22 mouse cellular contexts compared by ENCODE assay signal in genomic region chr5:121968999-121969398, GRCm38 (mm10).
DNase-seq lines count a peak whose midpoint lies in the region; ATAC-seq and TF ChIP-seq lines count a peak whose summit lies in the region.
"Had no signal": no experiment of that assay in that cellular context is flagged by ENCODE, and none has a peak within 500 bp of the region (broad histone marks: within the 10 kb centered on the region; RNA-seq: fewer than 3 reads in every experiment).

No protein-coding gene starts in this region.

- WGBS in forebrain, embryonic 13.5 days, result 51% methylated on average over 15 of the region's 15 CpGs
- WGBS in forebrain, embryonic 10.5 days, result 94% methylated on average over 15 of the region's 15 CpGs
- 54% methylated on average over 15 of the region's 15 CpGs for WGBS in lung, embryonic 14.5 days
- 41% methylated on average over 15 of the region's 15 CpGs for WGBS in hindbrain, postnatal 0 days

- TF ChIP-seq POLR2A in brain, embryonic 14.5 days (IDR thresholded peaks at IDR 0.05; ENCODE audit: borderline replicate concordance, extremely low read depth, insufficient read depth, insufficient read length, poor library complexity, severe bottlenecking), result no peak

- peaks cover 66% of the 10 kb centered on the region for H3K4me1 ChIP-seq in forebrain, embryonic 13.5 days
- peaks cover 57% of the 10 kb centered on the region for H3K4me1 ChIP-seq in forebrain, embryonic 10.5 days
- H3K4me1 ChIP-seq in lung, embryonic 14.5 days (ENCODE audit: insufficient read depth), result peaks cover 18% of the 10 kb centered on the region
- peaks cover 25% of the 10 kb centered on the region for H3K4me1 ChIP-seq in hindbrain, postnatal 0 days (ENCODE audit: insufficient read depth, low read length)

- no peaks in the 10 kb centered on the region for H3K27me3 ChIP-seq in forebrain, embryonic 13.5 days
- H3K27me3 ChIP-seq in forebrain, embryonic 10.5 days (ENCODE audit: poor library complexity, severe bottlenecking), result 0 out of 2 replicates have a peak, but pooled peaks cover 6% of the 10 kb centered on the region
- H3K27me3 ChIP-seq in lung, embryonic 14.5 days (ENCODE audit: insufficient read depth, low read length), result no peaks in the 10 kb centered on the region
- no peaks in the 10 kb centered on the region for H3K27me3 ChIP-seq in hindbrain, postnatal 0 days (ENCODE audit: insufficient read depth, low read length)
- H3K27me3 ChIP-seq: stomach, embryonic 15.5 days had no signal

- no peak overlapping the region for H3K4me2 ChIP-seq in forebrain, embryonic 13.5 days
- H3K4me2 ChIP-seq in lung, embryonic 14.5 days, result no peak overlapping the region
- H3K4me2 ChIP-seq in hindbrain, postnatal 0 days (ENCODE audit: low read depth, low read length), result no peak overlapping the region
- H3K4me2 ChIP-seq: limb, embryonic 12.5 days; liver, embryonic 11.5 days; stomach, embryonic 15.5 days had no signal

- no peak overlapping the region for H3K4me3 ChIP-seq in forebrain, embryonic 13.5 days
- H3K4me3 ChIP-seq in forebrain, embryonic 10.5 days, result no peak overlapping the region
- H3K4me3 ChIP-seq in lung, embryonic 14.5 days (ENCODE audit: low read depth, low read length), result no peak overlapping the region
- no peak overlapping the region for H3K4me3 ChIP-seq in hindbrain, postnatal 0 days (ENCODE audit: low read length)
- H3K4me3 ChIP-seq: heart, adult 2 months; limb, embryonic 12.5 days; stomach, embryonic 15.5 days had no signal

- peak overlapping the region; percentile 80 for H3K27ac ChIP-seq in forebrain, embryonic 13.5 days
- no peak overlapping the region for H3K27ac ChIP-seq in forebrain, embryonic 10.5 days
- H3K27ac ChIP-seq in lung, embryonic 14.5 days (ENCODE audit: low read depth), result no peak overlapping the region
- no peak overlapping the region for H3K27ac ChIP-seq in hindbrain, postnatal 0 days
- H3K27ac ChIP-seq: heart, adult 2 months; limb, embryonic 12.5 days; stomach, embryonic 15.5 days had no signal

- TF ChIP-seq CTCF in lung, embryonic 14.5 days (IDR thresholded peaks at IDR 0.05; ENCODE audit: low read depth), result no peak
- no peak for TF ChIP-seq CTCF in brain, embryonic 14.5 days (IDR thresholded peaks at IDR 0.05; ENCODE audit: borderline replicate concordance, extremely low read depth, insufficient read depth, insufficient read length)
- TF ChIP-seq CTCF in hindbrain, postnatal 0 days (IDR thresholded peaks at IDR 0.05; ENCODE audit: low read depth), result no peak

- no peak for DNase-seq in forebrain, embryonic 10.5 days (ENCODE audit: extremely low spot score, low spot score)
- DNase-seq in lung, embryonic 14.5 days, result peak; percentile 51
- no peak for DNase-seq in lung, adult 18-20 months
- DNase-seq in brain, embryonic 14.5 days (ENCODE audit: low read depth), result peak; percentile 78
- DNase-seq in hindbrain, postnatal 0 days (ENCODE audit: low spot score), result peak; percentile 64
- no peak for DNase-seq in gastrocnemius, adult 8-10 months (ENCODE audit: low spot score in 2 of 2)
- DNase-seq: adrenal gland, adult 8-10 months; cerebellum, adult 18-20 months; gastrocnemius, postnatal 36 days; heart, adult 2 months; kidney, adult 8-10 months; kidney, postnatal 10 days; liver, postnatal 0 days; lung, postnatal 14 days; right cerebral cortex, adult 18-20 months; thymus, postnatal 36 days had no signal

- no peaks in the 10 kb centered on the region for H3K36me3 ChIP-seq in forebrain, embryonic 13.5 days (ENCODE audit: poor library complexity, severe bottlenecking)
- peaks cover 9% of the 10 kb centered on the region for H3K36me3 ChIP-seq in forebrain, embryonic 10.5 days (replicated peaks)
- no peaks in the 10 kb centered on the region for H3K36me3 ChIP-seq in lung, embryonic 14.5 days (ENCODE audit: insufficient read depth)
- no peaks in the 10 kb centered on the region for H3K36me3 ChIP-seq in hindbrain, postnatal 0 days (ENCODE audit: insufficient read depth, low read length)
- H3K36me3 ChIP-seq: limb, embryonic 12.5 days; stomach, embryonic 15.5 days had no signal

- peak; percentile 7; the same call in 1 of the 2 replicates for ATAC-seq in forebrain, embryonic 13.5 days
- ATAC-seq in lung, embryonic 14.5 days (ENCODE audit: insufficient read depth), result no peak
- no peak for ATAC-seq in hindbrain, postnatal 0 days
- ATAC-seq: activated CD4-positive, CD25-positive, alpha-beta regulatory T cell, adult 4 months; inflammation-experienced regulatory T-cells, adult 6 months; liver, postnatal 0 days had no signal

- H3K9me3 ChIP-seq in forebrain, embryonic 13.5 days (replicated peaks), result 0 out of 2 replicates have a peak, but pooled peaks cover 5% of the 10 kb centered on the region
- peaks cover 7% of the 10 kb centered on the region; the same call in 1 of the 2 replicates for H3K9me3 ChIP-seq in forebrain, embryonic 10.5 days
- no peaks in the 10 kb centered on the region for H3K9me3 ChIP-seq in lung, embryonic 14.5 days (ENCODE audit: low read depth, low read length)
- H3K9me3 ChIP-seq in hindbrain, postnatal 0 days (ENCODE audit: low read length), result no peaks in the 10 kb centered on the region
- H3K9me3 ChIP-seq: limb, embryonic 12.5 days; stomach, embryonic 15.5 days had no signal

- H3K9ac ChIP-seq in forebrain, embryonic 13.5 days, result no peak overlapping the region
- H3K9ac ChIP-seq in lung, embryonic 14.5 days, result no peak overlapping the region
- no peak overlapping the region for H3K9ac ChIP-seq in hindbrain, postnatal 0 days (replicated peaks; ENCODE audit: low read length)
- H3K9ac ChIP-seq: limb, embryonic 12.5 days; liver, postnatal 0 days; stomach, embryonic 15.5 days had no signal

Comparison
In these comparisons a context has a peak if more than half of its experiments do, and no peak if none do; other contexts are left out.
1. DNase-seq: peak in lung, embryonic 14.5 days (single experiment), brain, embryonic 14.5 days (single experiment) and hindbrain, postnatal 0 days (single experiment); none in forebrain, embryonic 10.5 days (single experiment), lung, adult 18-20 months (0 of 2) and gastrocnemius, adult 8-10 months (0 of 2).